Mouse (Mus musculus) kidney, postnatal 10 days (tissue): Measurements from ENCODE around the gene Cby1.

Source experiments
- DNase-seq: peaks from one replicate; pipeline ENCODE4 v3.0.0; 2021; ENCODE audit warnings: mixed read lengths

Gene Cby1

GRCm38 (mm10) chr15:79708229-79708822 is 49.3 kb downstream of the Cby1 start:
- DNase-seq, result no peak

- no peak for DNase-seq
These were observed 56.6 kb downstream of the Cby1 start for GRCm38 (mm10) chr15:79715646-79716045.

- DNase-seq, result no peak
These were observed 57.7 kb downstream of the Cby1 start for GRCm38 (mm10) chr15:79716710-79717109.
